Mouse (Mus musculus) neural tube, embryonic 12.5 days (tissue): ENCODE measurements around the gene Usp30. TPM values are rescaled to one million over a fixed set of nuclear protein-coding genes. Genes with fewer than 3 reads are reported as not detected.
A peak's percentile ranks its signal among the peaks of the same experiment; 100 is the strongest.

Experiments
- ATAC-seq: fragments of 200-750 bp; cut with Nextera tagmentation; 2 replicates; pipeline ENCODE4 v1.8.0; 2017; ENCODE audit warnings: low read depth, mild to moderate bottlenecking, moderate TSS enrichment, moderate library complexity; ENCODE audit not compliant: low FRiP score
- H3K27ac ChIP-seq: fragments of 300-500 bp; sonication (generic); 2 replicates; pipeline ENCODE4 v1.5.1; 2016
- H3K27me3 ChIP-seq: fragments of 300-500 bp; sonication (generic); replicated peaks from 2 replicates; pipeline ENCODE4 v1.6.1; 2016; ENCODE audit warnings: mild to moderate bottlenecking
- H3K36me3 ChIP-seq: fragments of 300-500 bp; sonication (generic); 2 replicates; pipeline ENCODE4 v1.6.1; 2016; ENCODE audit warnings: mild to moderate bottlenecking
- H3K4me1 ChIP-seq: fragments of 300-500 bp; sonication (generic); 2 replicates; pipeline ENCODE4 v1.6.1; 2016
- H3K4me2 ChIP-seq: fragments of 300-500 bp; sonication (generic); replicated peaks from 2 replicates; pipeline ENCODE4 v1.6.1; 2016; ENCODE audit warnings: mild to moderate bottlenecking
- H3K4me3 ChIP-seq: fragments of 300-500 bp; sonication (generic); 2 replicates; pipeline ENCODE4 v1.5.1; 2016
- H3K9ac ChIP-seq: fragments of 300-500 bp; sonication (generic); 2 replicates; pipeline ENCODE4 v1.6.1; 2016; ENCODE audit warnings: mild to moderate bottlenecking
- H3K9me3 ChIP-seq: fragments of 300-500 bp; sonication (generic); 2 replicates; pipeline ENCODE4 v1.6.1; 2016; ENCODE audit warnings: mild to moderate bottlenecking
- WGBS: fragments of 180-500 bp; shearing (Covaris S2); methylation state at CpG from one replicate; pipeline ENCODE4 v1.1.7; 2016; 5-methylcytosine and 5-hydroxymethylcytosine counted together
- polyA plus RNA-seq: library from polyadenylated mRNA; unstranded; fragments of >200 nt; fragmentation: Nextera tagmentation; extraction: Ambion mirVana; gene quantifications from 2 replicates; pipeline ENCODE4 v1.2.1, GENCODE M21; 2016

Gene Usp30
- polyA plus RNA-seq, 1 experiment from 2014 or later = 18.4 TPM

DNA sequence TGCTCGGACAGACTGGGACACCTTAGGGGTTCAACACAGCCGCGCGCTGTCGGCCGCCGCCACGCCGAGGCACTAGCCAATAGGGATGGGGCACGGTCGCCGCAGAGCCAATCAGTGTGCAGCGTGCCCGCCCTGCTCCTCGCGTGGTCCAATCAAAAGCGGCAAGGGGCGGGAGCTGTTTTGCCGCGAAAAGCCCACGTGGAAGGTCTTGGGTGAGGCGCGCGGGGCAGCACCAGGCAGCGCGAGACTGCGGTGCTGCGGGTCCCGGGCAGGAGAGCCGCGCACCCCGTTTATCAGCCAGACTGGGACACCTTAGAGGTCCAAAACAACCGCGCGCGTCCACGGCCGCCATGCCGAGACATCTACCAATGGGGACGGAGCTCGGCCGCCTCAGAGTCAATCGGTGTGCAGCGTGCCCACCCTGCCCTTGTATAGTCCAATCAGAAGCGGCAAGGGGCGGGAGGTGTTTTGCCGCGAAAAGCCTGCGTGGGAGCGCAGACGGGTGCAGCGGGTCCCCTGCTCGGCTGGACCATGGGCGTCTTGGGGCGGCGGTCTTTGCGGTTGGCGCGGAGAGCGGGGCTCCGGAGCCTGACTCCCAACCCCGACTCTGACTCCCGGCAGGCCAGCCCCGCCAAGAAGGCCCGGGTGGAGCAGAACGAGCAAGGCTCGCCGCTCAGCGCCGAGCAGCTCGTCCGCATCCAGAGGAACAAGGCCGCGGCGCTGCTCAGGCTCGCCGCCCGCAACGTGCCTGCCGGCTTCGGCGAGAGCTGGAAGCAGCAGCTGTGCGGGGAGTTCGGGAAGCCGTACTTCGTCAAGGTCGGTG, 65.6 kb downstream of the Usp30 start:
- Histone ChIP-seq H3K4me2 (peak overlapping the region; percentile 90), H3K9ac (peak overlapping the region; percentile 63), H3K27me3 (no peaks in the 10 kb centered on the region), H3K36me3 (no peaks in the 10 kb centered on the region), H3K27ac (no peak overlapping the region), H3K4me3 (peak overlapping the region; percentile 70), H3K4me1 (peaks cover 15% of the 10 kb centered on the region), H3K9me3 (no peaks in the 10 kb centered on the region)
- ATAC-seq = peak; percentile 98
- WGBS = under 1% methylated on average over 87 of the region's 87 CpGs

DNA sequence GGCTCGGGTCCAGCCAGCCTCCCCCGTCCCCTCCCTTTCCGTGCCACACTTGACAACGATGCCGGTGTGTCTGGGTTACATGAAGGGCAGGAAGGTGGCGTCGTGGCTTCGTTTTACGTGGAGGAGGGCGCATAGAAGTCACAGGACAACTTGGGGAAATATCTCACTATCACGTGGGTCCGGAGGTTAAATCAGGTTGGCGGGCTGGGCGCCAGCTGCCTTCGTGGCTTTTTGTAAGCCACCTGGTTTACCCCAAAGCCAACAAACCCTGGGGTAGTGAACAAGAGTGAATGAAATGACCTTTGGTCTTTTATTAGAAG, 66.2 kb downstream of the Usp30 start:
- peak overlapping the region; percentile 90 for H3K4me2 ChIP-seq
- no peak overlapping the region for H3K27ac ChIP-seq
- peak overlapping the region; percentile 63 for H3K9ac ChIP-seq
- no peaks in the 10 kb centered on the region for H3K27me3 ChIP-seq
- H3K4me3 ChIP-seq = peak overlapping the region; percentile 70
- H3K9me3 ChIP-seq = no peaks in the 10 kb centered on the region
- H3K36me3 ChIP-seq = no peaks in the 10 kb centered on the region
- H3K4me1 ChIP-seq = peaks cover 15% of the 10 kb centered on the region
- no peak for ATAC-seq
- under 1% methylated on average over 15 of the region's 15 CpGs for WGBS

DNA sequence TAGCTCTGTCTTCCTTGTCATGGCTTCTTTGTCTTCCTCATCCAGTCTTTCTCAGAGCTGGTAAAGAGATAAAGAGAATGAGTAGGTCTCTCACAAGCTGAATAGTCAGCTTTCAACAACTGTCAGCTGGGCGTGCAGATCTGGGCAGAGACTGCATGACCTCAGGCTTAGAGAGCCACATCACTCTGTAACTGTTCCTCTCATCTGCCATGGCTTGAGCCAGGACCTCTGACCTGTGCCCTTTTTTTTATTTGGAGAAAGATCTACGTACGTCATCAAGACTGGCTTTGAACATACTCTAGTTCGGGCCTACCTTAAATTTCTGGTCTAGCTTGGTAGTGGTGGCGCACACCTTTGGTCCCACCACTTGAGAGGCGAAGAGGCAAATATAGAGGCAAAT, 67.6 kb downstream of the Usp30 start:
- H3K4me1 ChIP-seq = peaks cover 17% of the 10 kb centered on the region
- H3K27ac ChIP-seq = no peak overlapping the region
- H3K9me3 ChIP-seq = no peaks in the 10 kb centered on the region
- no peak overlapping the region for H3K4me2 ChIP-seq
- no peak overlapping the region for H3K4me3 ChIP-seq
- 84% methylated on average over 6 of the region's 6 CpGs for WGBS
- H3K36me3 ChIP-seq = 0 out of 2 replicates have a peak, but pooled peaks cover 4% of the 10 kb centered on the region
- no peak for ATAC-seq
- no peak overlapping the region for H3K9ac ChIP-seq
- no peaks in the 10 kb centered on the region for H3K27me3 ChIP-seq

DNA sequence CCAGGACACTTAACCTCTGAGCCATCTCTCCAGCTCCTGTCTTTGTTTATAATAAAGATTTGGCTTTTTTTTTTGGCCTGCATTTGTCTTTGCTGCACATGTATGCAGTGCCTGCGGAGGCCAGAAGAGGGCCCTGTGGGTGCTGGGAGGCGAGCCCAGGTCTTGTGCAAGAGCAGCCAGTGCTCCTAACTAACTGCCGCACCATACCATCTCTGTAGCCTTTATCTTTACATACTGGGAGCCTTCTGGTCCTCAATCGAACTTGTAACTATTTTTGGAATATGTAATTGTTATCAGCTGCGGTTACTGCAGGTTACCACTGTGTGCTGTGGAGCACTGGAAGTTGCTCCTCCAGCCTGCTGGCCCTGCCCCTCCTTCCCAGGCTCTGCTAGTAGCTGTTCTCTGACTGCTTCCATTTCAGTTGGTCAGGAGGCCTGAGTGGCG, 68.9 kb downstream of the Usp30 start:
- 83% methylated on average over 6 of the region's 6 CpGs for WGBS

DNA sequence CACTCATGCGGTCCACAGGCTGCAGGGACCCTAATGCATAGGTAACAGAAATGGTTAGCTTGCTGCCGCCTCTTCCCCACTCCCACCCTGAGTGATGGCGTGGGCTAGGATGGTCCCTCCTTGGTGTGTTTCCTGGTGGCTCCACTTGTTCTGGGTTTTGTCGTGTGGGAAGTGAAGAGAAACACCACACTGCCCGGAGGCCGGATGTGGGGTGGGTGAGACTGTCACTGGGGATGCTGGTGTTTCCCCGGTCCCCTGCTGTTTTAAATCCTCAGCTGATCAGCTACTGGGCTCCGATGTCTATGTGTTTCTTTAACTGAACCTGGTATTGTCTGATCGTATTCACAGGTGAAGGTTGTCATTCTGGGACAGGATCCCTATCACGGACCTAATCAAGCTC, 70.3 kb downstream of the Usp30 start:
- H3K27ac ChIP-seq = no peak overlapping the region
- WGBS = 91% methylated on average over 10 of the region's 10 CpGs
- H3K4me3 ChIP-seq = no peak overlapping the region
- no peak overlapping the region for H3K9ac ChIP-seq
- no peaks in the 10 kb centered on the region for H3K9me3 ChIP-seq
- H3K4me2 ChIP-seq = no peak overlapping the region
- H3K27me3 ChIP-seq = no peaks in the 10 kb centered on the region
- ATAC-seq = no peak
- H3K36me3 ChIP-seq = 0 out of 2 replicates have a peak, but pooled peaks cover 4% of the 10 kb centered on the region
- peaks cover 40% of the 10 kb centered on the region for H3K4me1 ChIP-seq

More for the DNA sequence above, 68.9 kb downstream of the Usp30 start:
- Histone ChIP-seq H3K4me2 (no peak overlapping the region), H3K27me3 (no peaks in the 10 kb centered on the region), H3K9ac (no peak overlapping the region), H3K4me1 (peaks cover 30% of the 10 kb centered on the region), H3K36me3 (0 out of 2 replicates have a peak, but pooled peaks cover 4% of the 10 kb centered on the region), H3K27ac (no peak overlapping the region), H3K4me3 (no peak overlapping the region), H3K9me3 (no peaks in the 10 kb centered on the region)
- no peak for ATAC-seq

DNA sequence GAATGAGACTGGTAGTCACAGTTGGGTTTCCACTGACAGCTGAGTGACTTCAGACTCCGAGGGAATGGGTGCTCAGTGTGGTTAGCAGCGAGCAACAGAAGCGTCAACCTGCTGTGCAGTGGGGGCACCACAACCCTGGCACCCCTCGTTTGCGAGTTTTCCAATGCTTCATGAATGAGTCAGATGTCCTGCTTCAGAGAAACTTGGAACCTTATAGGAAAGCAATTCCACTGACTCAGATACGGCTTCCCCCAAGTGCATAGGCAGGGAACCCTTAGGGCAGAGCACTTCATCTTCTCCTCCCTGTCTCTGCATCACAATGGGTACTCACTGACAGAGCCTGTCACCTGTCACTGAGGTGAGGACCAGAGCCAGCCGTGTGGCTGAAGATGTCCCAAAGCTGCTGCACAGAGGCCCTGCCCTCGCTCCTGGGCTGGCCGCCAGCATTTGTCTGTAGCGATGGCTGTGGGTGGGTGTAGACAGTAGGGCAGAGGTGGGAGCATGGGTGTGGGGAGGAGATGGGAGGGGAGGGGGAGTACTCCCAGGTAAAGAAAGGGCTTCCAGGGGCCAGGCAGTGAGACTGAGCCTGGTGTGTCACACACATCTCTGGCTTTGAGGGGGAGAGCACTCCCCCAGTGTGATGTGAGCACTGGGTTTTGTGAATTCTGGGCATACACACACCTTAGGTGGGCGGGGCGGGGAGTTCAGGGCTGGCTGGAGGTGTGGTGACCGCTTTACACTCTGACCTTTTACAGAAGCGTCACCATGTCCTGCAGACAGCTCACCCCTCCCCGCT, 72.4 kb downstream of the Usp30 start:
- H3K36me3 ChIP-seq = 0 out of 2 replicates have a peak, but pooled peaks cover 4% of the 10 kb centered on the region
- no peak overlapping the region for H3K27ac ChIP-seq
- H3K9ac ChIP-seq = no peak overlapping the region

DNA sequence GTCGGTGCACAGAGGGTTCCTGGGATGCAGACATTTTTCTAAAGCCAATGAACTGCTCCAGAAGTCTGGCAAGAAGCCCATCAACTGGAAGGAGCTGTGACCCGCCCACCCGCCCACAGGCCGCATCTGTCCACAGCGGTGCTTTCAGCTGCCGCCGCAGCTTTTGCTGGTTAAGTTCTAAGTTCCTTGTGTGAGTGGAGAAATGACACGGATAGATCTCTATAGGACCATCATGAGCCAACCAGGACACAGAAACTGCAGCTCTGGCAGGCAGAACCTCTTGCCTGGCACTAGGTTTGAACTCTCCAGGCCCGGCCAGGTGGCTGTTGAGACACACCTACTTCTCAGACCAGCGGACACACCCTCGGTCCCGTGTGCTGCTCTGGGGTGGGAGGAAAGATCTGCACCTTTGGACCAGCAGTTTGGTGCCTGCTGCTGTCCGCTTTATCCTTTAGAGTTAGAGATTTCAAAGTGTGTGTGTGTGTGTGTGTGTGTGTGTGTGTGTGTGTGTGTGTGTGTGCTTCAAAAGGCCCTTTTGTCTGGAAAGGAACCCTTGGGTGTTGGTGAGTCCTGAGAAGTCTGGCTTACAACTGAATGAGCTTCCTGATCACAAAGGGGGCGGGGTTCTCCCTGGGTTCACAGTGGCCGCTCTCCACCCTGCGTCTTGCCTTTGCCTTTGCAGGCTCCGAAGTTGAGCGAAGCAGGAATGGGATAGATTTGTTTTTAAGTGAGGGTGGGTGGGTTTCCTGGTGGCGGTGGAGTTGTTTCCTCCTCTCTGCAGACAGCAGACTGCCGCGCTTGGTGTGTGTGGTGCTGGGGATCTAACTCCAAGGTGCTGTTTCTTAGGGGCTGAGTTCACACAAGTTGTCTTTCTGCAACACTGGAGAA, 73.3 kb downstream of the Usp30 start:
- Histone ChIP-seq H3K27ac (peak overlapping the region; percentile 50), H3K9ac (no peak overlapping the region)
- ATAC-seq = 0 out of 2 replicates have a peak, but pooled peaks have one; percentile 54

More for the DNA sequence above, 72.4 kb downstream of the Usp30 start:
- no peaks in the 10 kb centered on the region for H3K9me3 ChIP-seq
- peaks cover 25% of the 10 kb centered on the region for H3K4me1 ChIP-seq
- ATAC-seq = no peak
- H3K27me3 ChIP-seq = no peaks in the 10 kb centered on the region
- WGBS = 89% methylated on average over 15 of the region's 15 CpGs
- no peak overlapping the region for H3K4me2 ChIP-seq
- no peak overlapping the region for H3K4me3 ChIP-seq

DNA sequence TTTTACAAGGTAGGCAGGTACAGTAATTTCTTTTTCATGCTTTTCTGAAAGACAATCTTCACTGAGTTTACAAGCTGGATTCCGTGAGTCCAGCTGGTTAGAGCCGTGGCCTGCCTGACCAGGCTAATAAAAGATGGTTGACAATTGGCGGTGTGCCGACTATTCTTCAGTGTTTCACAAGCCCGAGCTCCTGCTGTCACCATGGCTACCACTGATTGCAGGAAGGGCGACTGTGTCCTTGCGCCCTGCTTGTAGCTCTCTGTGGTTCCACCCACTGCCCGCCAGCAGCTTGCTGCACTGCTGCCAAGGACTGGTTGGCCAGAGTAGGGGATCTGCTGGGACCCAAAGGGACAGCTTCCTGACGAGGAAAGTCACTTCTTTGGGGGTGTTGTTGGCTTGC, 73.9 kb downstream of the Usp30 start:
- WGBS = 10% methylated on average over 9 of the region's 9 CpGs
- Histone ChIP-seq H3K27me3 (no peaks in the 10 kb centered on the region), H3K4me3 (no peak overlapping the region), H3K27ac (peak overlapping the region; percentile 50), H3K36me3 (0 out of 2 replicates have a peak, but pooled peaks cover 4% of the 10 kb centered on the region), H3K4me1 (peaks cover 25% of the 10 kb centered on the region), H3K4me2 (peak overlapping the region; percentile 42), H3K9ac (no peak overlapping the region), H3K9me3 (no peaks in the 10 kb centered on the region)
- ATAC-seq = peak; percentile 86

More for the DNA sequence above, 73.3 kb downstream of the Usp30 start:
- Histone ChIP-seq H3K4me3 (no peak overlapping the region), H3K4me1 (peaks cover 25% of the 10 kb centered on the region), H3K27me3 (no peaks in the 10 kb centered on the region), H3K4me2 (peak overlapping the region; percentile 42), H3K9me3 (no peaks in the 10 kb centered on the region), H3K36me3 (0 out of 2 replicates have a peak, but pooled peaks cover 4% of the 10 kb centered on the region)
- 64% methylated on average over 21 of the region's 21 CpGs for WGBS

DNA sequence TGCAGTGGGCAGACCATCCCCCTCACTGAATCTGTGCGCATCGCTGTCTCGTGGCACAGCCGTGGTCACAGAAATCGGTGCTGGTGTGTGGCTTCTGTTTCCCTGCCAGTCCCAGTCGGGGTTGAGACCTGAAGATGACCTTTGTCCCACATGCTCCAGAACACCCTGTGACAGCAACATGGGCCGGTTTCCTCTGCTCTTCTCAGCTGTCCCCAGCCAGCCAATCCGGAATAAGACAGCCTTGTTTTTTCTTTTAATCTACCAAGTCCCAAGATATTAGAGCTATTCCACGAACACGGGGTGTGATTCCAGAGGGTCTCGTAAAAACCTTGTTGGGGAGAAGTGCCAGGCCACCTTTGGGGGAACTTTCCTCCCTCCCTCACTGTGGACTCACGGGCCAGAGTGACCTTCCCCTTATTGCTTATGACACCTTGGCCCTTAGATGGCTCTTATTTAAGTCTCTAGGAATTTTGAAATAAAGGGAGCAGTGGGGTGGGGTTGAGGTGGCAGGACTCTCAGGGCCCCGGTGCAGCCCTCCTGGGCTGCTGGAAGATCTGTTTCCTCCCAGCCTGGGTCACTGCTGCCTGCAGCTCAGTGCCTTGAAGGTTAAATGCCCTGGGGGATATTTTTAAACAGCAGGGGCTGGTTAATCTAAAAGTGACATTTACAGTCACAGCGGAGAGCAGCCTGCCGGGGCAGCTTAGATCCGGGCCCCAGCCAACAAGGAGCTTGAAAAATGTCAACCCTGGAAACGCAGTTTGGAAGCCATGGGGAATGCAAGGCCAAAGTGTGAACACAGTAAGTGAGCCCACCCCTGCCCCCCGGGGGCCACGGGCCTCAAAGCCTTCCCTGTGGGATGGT, 81.0 kb downstream of the Usp30 start, which contains the start of gene Acacb:
Gene Acacb (plus strand): TSS at position 508 of the 861 bp plus-strand sequence.
- ATAC-seq = no peak
- H3K27me3 ChIP-seq = no peaks in the 10 kb centered on the region
- H3K4me1 ChIP-seq = peaks cover 10% of the 10 kb centered on the region
- 48% methylated on average over 19 of the region's 19 CpGs for WGBS
- no peak within 1 kb of the TSS for H3K27ac ChIP-seq
- H3K4me2 ChIP-seq = no peak within 1 kb of the TSS
- H3K36me3 ChIP-seq = no peaks in the 10 kb centered on the region
- H3K9ac ChIP-seq = no peak within 1 kb of the TSS
- no peaks in the 10 kb centered on the region for H3K9me3 ChIP-seq
- no peak within 1 kb of the TSS for H3K4me3 ChIP-seq

DNA sequence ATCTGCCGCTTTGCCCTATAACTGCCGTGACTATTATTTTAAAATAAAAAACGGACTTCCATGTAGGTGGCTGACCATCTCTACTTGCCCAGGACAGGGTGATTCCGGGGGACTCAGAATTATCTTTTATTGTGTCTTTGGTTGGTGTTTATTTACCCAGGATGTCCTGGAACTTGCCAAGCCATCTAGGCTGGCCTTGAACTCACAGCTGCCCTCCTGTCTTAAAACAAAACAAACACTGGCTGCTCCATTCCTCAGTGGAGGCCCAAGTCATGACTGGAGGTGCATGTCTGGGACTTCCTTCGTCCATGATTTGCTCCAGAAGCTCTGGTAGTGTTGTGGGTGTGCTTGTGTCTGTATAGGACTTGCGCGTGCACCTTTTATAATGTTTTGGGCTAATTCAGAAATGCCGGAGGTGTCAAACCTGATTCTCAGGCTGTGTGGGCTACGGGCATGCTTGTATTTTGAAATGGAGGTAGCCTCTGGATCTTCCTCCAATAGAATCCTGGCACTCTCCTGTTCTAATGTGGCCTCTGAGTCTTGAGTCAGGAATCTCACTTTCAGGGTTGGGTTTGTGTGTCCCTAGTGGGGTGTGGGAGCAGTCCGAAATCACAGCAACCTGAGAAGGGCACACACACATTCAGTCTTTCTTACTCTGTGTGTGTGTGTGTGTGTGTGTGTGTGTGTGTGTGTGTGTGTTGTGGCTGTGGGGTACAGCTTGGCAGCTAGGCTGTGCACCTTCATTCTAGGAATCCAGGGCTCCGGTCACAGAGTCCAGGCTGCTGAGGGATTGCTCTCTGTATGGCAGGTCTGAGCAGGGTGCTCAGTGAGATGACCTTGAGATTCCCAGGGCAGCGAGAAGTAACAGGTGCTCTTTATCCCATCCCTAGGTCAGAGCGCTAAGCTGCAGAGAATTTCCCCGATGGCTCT, 82.0 kb downstream of the Usp30 start:
- no peaks in the 10 kb centered on the region for H3K36me3 ChIP-seq
- H3K27ac ChIP-seq = no peak overlapping the region
- H3K4me3 ChIP-seq = no peak overlapping the region
- no peak overlapping the region for H3K9ac ChIP-seq
- WGBS = 88% methylated on average over 14 of the region's 14 CpGs
- no peak overlapping the region for H3K4me2 ChIP-seq
- peaks cover 10% of the 10 kb centered on the region for H3K4me1 ChIP-seq
- ATAC-seq = no peak
- H3K27me3 ChIP-seq = no peaks in the 10 kb centered on the region
- H3K9me3 ChIP-seq = no peaks in the 10 kb centered on the region
